Mouse (Mus musculus) lung, adult 2 months (tissue): Measurements from ENCODE around the gene U2surp.

Experiments used
- CTCF ChIP-seq: fragments of 200-500 bp; IDR thresholded peaks from 2 replicates; pipeline ENCODE4 v1.5.1; 2011; ENCODE audit warnings: mild to moderate bottlenecking, low read length, control low read depth; ENCODE audit not compliant: insufficient read depth
- POLR2A ChIP-seq: fragments of 200-500 bp; IDR thresholded peaks from 2 replicates; pipeline ENCODE4 v1.6.1; 2011; ENCODE audit warnings: low read depth, mild to moderate bottlenecking, control low read depth, low read length, borderline replicate concordance; ENCODE audit errors: extremely low read depth

- TF ChIP-seq POLR2A (no peak), CTCF (no peak)
Observed at GRCm38 (mm10) chr9:95437883-95438282, 73.9 kb downstream of the U2surp start.
